Mouse (Mus musculus): ENCODE results near the gene 1700093K21Rik. TPM values are rescaled to one million over a fixed set of nuclear protein-coding genes. Genes with fewer than 3 reads are reported as not detected.

Gene 1700093K21Rik
- polyA plus RNA-seq (2012), result not detected in 2 replicates

GRCm38 (mm10) chr11:23520473-23521205 lies at the start of gene 1700093K21Rik:
Gene 1700093K21Rik (minus strand): TSS chr11:23521155.

GRCm38 (mm10) chr11:23497718-23498509 lies 23.0 kb downstream of the 1700093K21Rik start, which contains the start of gene Ahsa2:
Gene Ahsa2 (minus strand): TSS chr11:23498030.

Other genes with a start within 250 kb of the 1700093K21Rik start
- 1.8 and 2.4 TPM in 2 replicates for gene Usp34, start 214.3 kb downstream of the 1700093K21Rik start, polyA plus RNA-seq (2012)
- gene Ahsa2, start 23.1 kb downstream of the 1700093K21Rik start, polyA plus RNA-seq (2012), result 30.7 and 33.0 TPM in 2 replicates
- 4.0 and 5.9 TPM in 2 replicates for gene 0610010F05Rik, start 112.5 kb upstream of the 1700093K21Rik start, polyA plus RNA-seq (2012)
- 3.6 and 5.3 TPM in 2 replicates for gene Pus10, start 144.5 kb upstream of the 1700093K21Rik start, polyA plus RNA-seq (2012)
- gene Pex13, start 144.8 kb upstream of the 1700093K21Rik start, polyA plus RNA-seq (2012), result 16.8 and 20.0 TPM in 2 replicates
- gene Rel, start 249.8 kb upstream of the 1700093K21Rik start, polyA plus RNA-seq (2012), result 5.1 and 9.1 TPM in 2 replicates